Mouse (Mus musculus): ENCODE results near the gene Gm11559. TPM values are rescaled to one million over a fixed set of nuclear protein-coding genes. Genes with fewer than 3 reads are reported as not detected.
A peak's percentile ranks its signal among the peaks of the same experiment; 100 is the strongest.
"Not testable (repeated sequence)": the region's sequence is repeated elsewhere in the genome, so short reads cannot be mapped to it uniquely, and the experiment has no call there.

Gm11559 gene
- polyA plus RNA-seq, 2 experiments: not detected

- no peaks in the 10 kb centered on the region for H3K9me3 ChIP-seq (ENCODE audit: control insufficient read depth, low read length)
These were observed 10.2 kb upstream of the Gm11559 start for GRCm38 (mm10) chr11:99854121-99854520.

GRCm38 (mm10) chr11:99857617-99858016 is 6.7 kb upstream of the Gm11559 start, which contains the start of gene Gm11568:
Gm11568 (plus strand) TSS chr11:99857917.
- H3K4me3 ChIP-seq (replicated peaks; ENCODE audit: low read length): no peak within 1 kb of the TSS
- ATAC-seq (ENCODE audit: low FRiP score, low read depth): no peak
- 73% methylated on average over 2 of the region's 2 CpGs for WGBS

More at GRCm38 (mm10) chr11:99854121-99854520, 10.2 kb upstream of the Gm11559 start:
- H3K27ac ChIP-seq (replicated peaks; ENCODE audit: low read depth, low read length): no peak overlapping the region
- TF ChIP-seq POLR2A (IDR thresholded peaks at IDR 0.05; ENCODE audit: borderline replicate concordance, extremely low read depth, insufficient read depth, insufficient read length): no peak
- H3K27me3 ChIP-seq (ENCODE audit: control insufficient read depth, insufficient read depth, low read length): no peaks in the 10 kb centered on the region
- H3K4me2 ChIP-seq (replicated peaks; ENCODE audit: low read depth, low read length, severe bottlenecking): no peak overlapping the region
- ATAC-seq (ENCODE audit: low FRiP score, low read depth): no peak
- no peaks in the 10 kb centered on the region for H3K36me3 ChIP-seq (ENCODE audit: control insufficient read depth, insufficient read depth, low read length)
- peak; percentile 5 for DNase-seq (ENCODE audit: low spot score)
- no peaks in the 10 kb centered on the region for H3K4me1 ChIP-seq (ENCODE audit: control insufficient read depth, insufficient read depth, low read length)
- WGBS: 54% methylated on average over 3 of the region's 3 CpGs
- H3K9ac ChIP-seq (ENCODE audit: low read depth, low read length, severe bottlenecking): no peak overlapping the region
- no peak overlapping the region for H3K4me3 ChIP-seq (replicated peaks; ENCODE audit: low read length)

GRCm38 (mm10) chr11:99858761-99859160 is 5.5 kb upstream of the Gm11559 start:
- Histone ChIP-seq H3K4me3 (replicated peaks; ENCODE audit: low read length) (no peak overlapping the region), H3K4me2 (replicated peaks; ENCODE audit: low read depth, low read length, severe bottlenecking) (no peak overlapping the region), H3K27me3 (ENCODE audit: control insufficient read depth, insufficient read depth, low read length) (no peaks in the 10 kb centered on the region), H3K27ac (replicated peaks; ENCODE audit: low read depth, low read length) (no peak overlapping the region), H3K36me3 (ENCODE audit: control insufficient read depth, insufficient read depth, low read length) (no peaks in the 10 kb centered on the region), H3K9ac (ENCODE audit: low read depth, low read length, severe bottlenecking) (no peak overlapping the region), H3K9me3 (ENCODE audit: control insufficient read depth, low read length) (no peaks in the 10 kb centered on the region), H3K4me1 (ENCODE audit: control insufficient read depth, insufficient read depth, low read length) (no peaks in the 10 kb centered on the region)
- TF ChIP-seq POLR2A (IDR thresholded peaks at IDR 0.05; ENCODE audit: borderline replicate concordance, extremely low read depth, insufficient read depth, insufficient read length): no peak
- ATAC-seq (ENCODE audit: low FRiP score, low read depth) (no peak), DNase-seq (ENCODE audit: low spot score) (no peak)
- 74% methylated on average over 2 of the region's 2 CpGs for WGBS

More at GRCm38 (mm10) chr11:99857617-99858016, 6.7 kb upstream of the Gm11559 start, which contains the start of gene Gm11568:
- H3K9me3 ChIP-seq (ENCODE audit: control insufficient read depth, low read length): no peaks in the 10 kb centered on the region
- no peaks in the 10 kb centered on the region for H3K4me1 ChIP-seq (ENCODE audit: control insufficient read depth, insufficient read depth, low read length)
- H3K36me3 ChIP-seq (ENCODE audit: control insufficient read depth, insufficient read depth, low read length): no peaks in the 10 kb centered on the region
- no peak within 1 kb of the TSS for H3K4me2 ChIP-seq (replicated peaks; ENCODE audit: low read depth, low read length, severe bottlenecking)
- H3K9ac ChIP-seq (ENCODE audit: low read depth, low read length, severe bottlenecking): no peak within 1 kb of the TSS
- no peak for TF ChIP-seq POLR2A (IDR thresholded peaks at IDR 0.05; ENCODE audit: borderline replicate concordance, extremely low read depth, insufficient read depth, insufficient read length)
- no peak for DNase-seq (ENCODE audit: low spot score)
- H3K27me3 ChIP-seq (ENCODE audit: control insufficient read depth, insufficient read depth, low read length): no peaks in the 10 kb centered on the region
- no peak within 1 kb of the TSS for H3K27ac ChIP-seq (replicated peaks; ENCODE audit: low read depth, low read length)

GRCm38 (mm10) chr11:99873089-99873488 is 8.8 kb downstream of the Gm11559 start, which contains the start of gene Krtap9-1:
Krtap9-1 (plus strand) TSS chr11:99873389.
- H3K27ac ChIP-seq (replicated peaks; ENCODE audit: low read depth, low read length); H3K36me3 ChIP-seq (ENCODE audit: control insufficient read depth, insufficient read depth, low read length); H3K9ac ChIP-seq (ENCODE audit: low read depth, low read length, severe bottlenecking); DNase-seq (ENCODE audit: low spot score); H3K4me3 ChIP-seq (replicated peaks; ENCODE audit: low read length); H3K27me3 ChIP-seq (ENCODE audit: control insufficient read depth, insufficient read depth, low read length); H3K9me3 ChIP-seq (ENCODE audit: control insufficient read depth, low read length); ATAC-seq (ENCODE audit: low FRiP score, low read depth); H3K4me2 ChIP-seq (replicated peaks; ENCODE audit: low read depth, low read length, severe bottlenecking); H3K4me1 ChIP-seq (ENCODE audit: control insufficient read depth, insufficient read depth, low read length): not testable (repeated sequence)
- 64% methylated on average over 1 of the region's 1 CpGs for WGBS

- not testable (repeated sequence) for ATAC-seq (ENCODE audit: low FRiP score, low read depth); H3K9me3 ChIP-seq (ENCODE audit: control insufficient read depth, low read length); H3K4me1 ChIP-seq (ENCODE audit: control insufficient read depth, insufficient read depth, low read length); H3K27ac ChIP-seq (replicated peaks; ENCODE audit: low read depth, low read length); H3K27me3 ChIP-seq (ENCODE audit: control insufficient read depth, insufficient read depth, low read length); DNase-seq (ENCODE audit: low spot score); H3K4me3 ChIP-seq (replicated peaks; ENCODE audit: low read length); H3K36me3 ChIP-seq (ENCODE audit: control insufficient read depth, insufficient read depth, low read length); H3K9ac ChIP-seq (ENCODE audit: low read depth, low read length, severe bottlenecking); H3K4me2 ChIP-seq (replicated peaks; ENCODE audit: low read depth, low read length, severe bottlenecking)
- WGBS: 38% methylated on average over 1 of the region's 1 CpGs
These were observed 14.6 kb downstream of the Gm11559 start, which contains the start of gene Gm11567 for GRCm38 (mm10) chr11:99878887-99879286. Gm11567 (plus strand) TSS chr11:99879187.

GRCm38 (mm10) chr11:99907620-99908019 is 43.3 kb downstream of the Gm11559 start, which contains the start of gene Krtap31-1:
Krtap31-1 (plus strand) TSS chr11:99907920.
- no peaks in the 10 kb centered on the region for H3K36me3 ChIP-seq (ENCODE audit: control insufficient read depth, insufficient read depth, low read length)
- no peaks in the 10 kb centered on the region for H3K4me1 ChIP-seq (ENCODE audit: control insufficient read depth, insufficient read depth, low read length)
- H3K9me3 ChIP-seq (ENCODE audit: control insufficient read depth, low read length): no peaks in the 10 kb centered on the region
- WGBS: 67% methylated on average over 2 of the region's 2 CpGs
- H3K4me3 ChIP-seq (replicated peaks; ENCODE audit: low read length): no peak within 1 kb of the TSS
- H3K9ac ChIP-seq (ENCODE audit: low read depth, low read length, severe bottlenecking): no peak within 1 kb of the TSS
- no peak for TF ChIP-seq POLR2A (IDR thresholded peaks at IDR 0.05; ENCODE audit: borderline replicate concordance, extremely low read depth, insufficient read depth, insufficient read length)
- H3K27ac ChIP-seq (replicated peaks; ENCODE audit: low read depth, low read length): no peak within 1 kb of the TSS
- ATAC-seq (ENCODE audit: low FRiP score, low read depth) (no peak), DNase-seq (ENCODE audit: low spot score) (no peak)
- H3K4me2 ChIP-seq (replicated peaks; ENCODE audit: low read depth, low read length, severe bottlenecking): no peak within 1 kb of the TSS
- no peaks in the 10 kb centered on the region for H3K27me3 ChIP-seq (ENCODE audit: control insufficient read depth, insufficient read depth, low read length)
